Mouse (Mus musculus): ENCODE measurements around the gene Ndufaf5.

DNA sequence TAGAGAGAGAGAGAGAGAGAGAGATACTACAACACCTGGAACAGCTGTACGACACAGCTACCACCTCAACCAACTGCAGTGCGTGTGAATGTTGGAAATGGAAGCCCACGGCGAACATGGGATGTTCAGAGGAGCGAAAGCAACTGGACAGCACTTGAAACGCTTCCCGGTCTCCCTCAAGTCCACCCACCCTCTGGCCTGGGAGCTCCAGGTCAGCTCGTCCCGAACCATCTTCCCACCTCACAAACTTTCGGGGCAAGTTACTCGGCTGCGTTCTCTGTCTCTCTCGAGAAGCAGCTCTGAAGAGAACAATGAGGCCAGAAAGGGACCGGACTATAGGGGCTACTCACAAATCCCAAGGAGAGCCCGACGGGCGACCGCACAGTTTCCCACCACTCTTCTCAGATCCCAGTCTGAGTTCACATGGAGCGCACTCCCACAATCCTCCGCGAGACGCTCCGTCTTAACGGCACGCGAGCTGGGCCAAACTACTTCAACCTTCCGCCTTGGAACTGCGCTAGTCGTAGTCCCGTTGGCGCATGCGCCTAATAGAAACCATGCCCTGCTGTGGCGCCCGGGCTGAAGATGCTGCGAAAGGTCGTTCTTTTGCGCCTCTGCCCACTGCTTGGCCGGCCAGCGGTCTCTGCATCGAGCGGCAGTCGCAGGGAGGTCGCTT, at the start of gene Ndufaf5, which contains the start of gene Esf1:
- TF ChIP-seq CTCF (IDR thresholded peaks at IDR 0.05; ENCODE audit: borderline replicate concordance, insufficient read depth, low read length) (no peak), POLR2A (IDR thresholded peaks at IDR 0.05; ENCODE audit: low read depth, low read length) (peak; percentile 89)

All from embryonic fibroblast, embryonic 13.5 days (primary cell).